Mouse (Mus musculus): ENCODE measurements around the gene Lypd3.

The Lypd3 gene

GRCm38 (mm10) chr7:24636264-24636663 lies at the start of gene Lypd3:
Lypd3 (plus strand) TSS chr7:24636550.
- in situ Hi-C loops (cut with MboI; ENCODE audit: low sequenced_read_pairs), result no loop called here

- in situ Hi-C loops (cut with MboI; ENCODE audit: low sequenced_read_pairs), result no loop called here
These were observed 49.5 kb upstream of the Lypd3 start for GRCm38 (mm10) chr7:24586828-24587227.

- in situ Hi-C loops (cut with MboI; ENCODE audit: low sequenced_read_pairs), result no loop called here
These were observed 48.8 kb upstream of the Lypd3 start, which contains the start of the genes Ethe1 and Zfp575 for GRCm38 (mm10) chr7:24587330-24588105. Ethe1 (plus strand) TSS chr7:24587543. Zfp575 (minus strand) TSS chr7:24587641.

- in situ Hi-C loops (cut with MboI; ENCODE audit: low sequenced_read_pairs), result no loop called here
These were observed 48.0 kb upstream of the Lypd3 start for GRCm38 (mm10) chr7:24588336-24588735.

- in situ Hi-C loops (cut with MboI; ENCODE audit: low sequenced_read_pairs), result no loop called here
These were observed 44.6 kb upstream of the Lypd3 start for GRCm38 (mm10) chr7:24591735-24592134.

GRCm38 (mm10) chr7:24592163-24592562 lies 44.2 kb upstream of the Lypd3 start:
- in situ Hi-C loops (cut with MboI; ENCODE audit: low sequenced_read_pairs), result no loop called here

GRCm38 (mm10) chr7:24592781-24593180 lies 43.6 kb upstream of the Lypd3 start:
- in situ Hi-C loops (cut with MboI; ENCODE audit: low sequenced_read_pairs), result no loop called here

GRCm38 (mm10) chr7:24593621-24594308 lies 42.6 kb upstream of the Lypd3 start:
- in situ Hi-C loops (cut with MboI; ENCODE audit: low sequenced_read_pairs), result no loop called here

GRCm38 (mm10) chr7:24594309-24594803 lies 42.0 kb upstream of the Lypd3 start:
- in situ Hi-C loops (cut with MboI; ENCODE audit: low sequenced_read_pairs), result no loop called here

- in situ Hi-C loops (cut with MboI; ENCODE audit: low sequenced_read_pairs), result no loop called here
These were observed 40.9 kb upstream of the Lypd3 start for GRCm38 (mm10) chr7:24595464-24595863.

GRCm38 (mm10) chr7:24598121-24598520 lies 38.2 kb upstream of the Lypd3 start:
- in situ Hi-C loops (cut with MboI; ENCODE audit: low sequenced_read_pairs), result no loop called here

GRCm38 (mm10) chr7:24599211-24600067 lies 36.9 kb upstream of the Lypd3 start:
- in situ Hi-C loops (cut with MboI; ENCODE audit: low sequenced_read_pairs), result no loop called here

GRCm38 (mm10) chr7:24600941-24601597 lies 35.3 kb upstream of the Lypd3 start:
- in situ Hi-C loops (cut with MboI; ENCODE audit: low sequenced_read_pairs), result no loop called here

- in situ Hi-C loops (cut with MboI; ENCODE audit: low sequenced_read_pairs), result no loop called here
These were observed 30.8 kb upstream of the Lypd3 start for GRCm38 (mm10) chr7:24605561-24605960.

GRCm38 (mm10) chr7:24606046-24606445 lies 30.3 kb upstream of the Lypd3 start:
- in situ Hi-C loops (cut with MboI; ENCODE audit: low sequenced_read_pairs), result no loop called here

GRCm38 (mm10) chr7:24608017-24608416 lies 28.3 kb upstream of the Lypd3 start:
- in situ Hi-C loops (cut with MboI; ENCODE audit: low sequenced_read_pairs), result no loop called here

GRCm38 (mm10) chr7:24608561-24608960 lies 27.8 kb upstream of the Lypd3 start:
- in situ Hi-C loops (cut with MboI; ENCODE audit: low sequenced_read_pairs), result no loop called here

GRCm38 (mm10) chr7:24610144-24610878 lies 26.0 kb upstream of the Lypd3 start, which contains the start of gene Phldb3:
Phldb3 (plus strand) TSS chr7:24610763.
- in situ Hi-C loops (cut with MboI; ENCODE audit: low sequenced_read_pairs), result no loop called here

- in situ Hi-C loops (cut with MboI; ENCODE audit: low sequenced_read_pairs), result no loop called here
These were observed 25.4 kb upstream of the Lypd3 start for GRCm38 (mm10) chr7:24610879-24611494.

Measured in CH12F3 (cell line).